Mouse (Mus musculus) kidney, adult 9 months (tissue): ENCODE data around the gene Cmss1.

Source experiments
- DNase-seq: peaks from one replicate; pipeline ENCODE4 v3.0.0; 2022

Gene Cmss1

DNA sequence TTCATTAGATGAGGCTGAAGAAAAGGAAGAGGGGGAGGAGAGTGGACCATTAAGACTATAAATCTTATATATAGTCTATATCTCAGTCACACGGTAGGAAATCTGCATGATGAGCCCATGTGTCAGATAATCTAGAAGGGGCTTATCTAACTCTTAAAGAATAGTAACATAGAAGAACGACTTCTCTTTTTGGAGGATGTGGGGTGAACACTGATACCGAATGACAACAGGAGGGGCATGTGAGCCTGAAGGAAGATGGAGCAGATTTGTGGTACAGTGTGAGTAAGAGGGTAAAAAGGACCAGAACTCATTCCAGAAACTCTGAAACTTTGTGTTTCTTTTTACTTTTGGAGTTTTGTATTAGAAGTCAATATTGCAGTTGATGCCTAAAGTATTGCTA is 97.6 kb downstream of the Cmss1 start:
- no peak for DNase-seq

DNA sequence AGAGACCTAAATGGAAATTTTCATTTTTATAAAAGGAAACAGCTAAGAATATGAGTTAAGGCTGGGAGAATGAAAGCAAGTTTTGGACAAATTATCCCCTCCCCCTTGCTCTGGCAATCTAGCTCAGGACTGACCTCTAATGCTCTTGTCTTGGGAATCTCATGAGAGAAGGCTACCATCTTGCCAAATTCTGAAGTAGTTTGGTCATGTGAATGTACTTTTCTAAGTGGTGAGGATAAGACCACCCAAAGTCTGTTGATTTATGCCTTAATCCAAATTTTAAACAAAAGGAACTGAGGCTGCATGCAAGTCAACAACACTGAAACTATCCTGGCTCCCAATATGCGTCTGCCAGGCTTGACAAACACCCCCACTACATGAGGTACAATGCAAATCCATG is 98.3 kb downstream of the Cmss1 start:
- no peak for DNase-seq

DNA sequence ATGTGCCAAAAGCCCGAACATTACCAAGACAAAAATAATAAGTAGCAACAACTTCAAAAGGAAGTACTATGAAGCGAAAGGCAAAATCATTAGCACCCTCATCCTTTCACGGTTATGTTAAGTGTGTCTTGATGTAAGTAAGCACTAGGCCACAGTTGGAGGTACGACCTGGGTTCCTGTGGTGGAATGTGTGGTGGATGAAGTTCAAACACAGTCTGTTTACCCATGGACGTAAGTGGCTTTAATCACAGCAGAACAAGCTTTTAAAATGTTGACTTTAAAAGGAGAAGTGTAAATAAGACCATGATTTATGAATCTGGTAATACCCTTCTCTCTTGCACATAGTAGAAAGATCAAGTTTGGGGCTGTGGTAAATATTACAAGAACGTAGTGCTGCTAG is 100.5 kb downstream of the Cmss1 start:
- DNase-seq = no peak

DNA sequence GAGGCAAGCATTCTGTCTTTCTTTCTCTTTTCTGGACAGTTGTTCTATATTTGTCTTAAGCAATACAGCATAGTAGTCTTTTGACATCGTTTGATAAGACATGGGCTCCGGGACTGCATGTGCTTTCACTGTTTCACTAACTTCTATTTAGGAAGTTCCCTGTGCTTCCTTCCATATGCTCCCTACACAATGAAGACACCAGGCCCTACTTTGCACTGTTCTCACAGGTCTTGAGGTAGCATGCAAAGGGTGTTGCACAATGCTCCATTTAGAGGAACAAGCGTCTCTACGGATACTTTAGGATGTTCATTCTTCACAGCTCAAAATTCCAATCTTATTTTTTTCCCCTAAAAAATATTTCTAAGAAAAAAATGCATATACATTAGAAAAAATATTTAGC is 101.9 kb downstream of the Cmss1 start:
- DNase-seq = no peak

DNA sequence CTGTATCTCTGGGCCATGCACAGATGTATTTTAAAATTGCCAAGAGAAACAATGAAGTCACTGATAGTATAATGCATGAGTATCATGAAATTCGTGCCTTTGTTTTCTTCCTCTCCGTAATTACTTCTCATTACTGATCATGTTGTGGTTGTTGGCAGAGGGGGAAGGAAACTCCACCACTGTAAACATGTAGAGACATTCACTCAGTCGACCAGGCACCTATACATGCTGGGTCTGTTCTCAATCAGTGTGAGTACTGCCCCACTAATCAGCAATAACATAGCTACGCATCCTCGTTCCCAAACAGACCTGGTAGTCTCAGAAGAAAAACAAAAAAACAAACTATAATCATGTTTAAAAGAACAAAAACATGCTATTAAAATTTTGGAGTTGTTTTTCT is 103.9 kb downstream of the Cmss1 start:
- no peak for DNase-seq

DNA sequence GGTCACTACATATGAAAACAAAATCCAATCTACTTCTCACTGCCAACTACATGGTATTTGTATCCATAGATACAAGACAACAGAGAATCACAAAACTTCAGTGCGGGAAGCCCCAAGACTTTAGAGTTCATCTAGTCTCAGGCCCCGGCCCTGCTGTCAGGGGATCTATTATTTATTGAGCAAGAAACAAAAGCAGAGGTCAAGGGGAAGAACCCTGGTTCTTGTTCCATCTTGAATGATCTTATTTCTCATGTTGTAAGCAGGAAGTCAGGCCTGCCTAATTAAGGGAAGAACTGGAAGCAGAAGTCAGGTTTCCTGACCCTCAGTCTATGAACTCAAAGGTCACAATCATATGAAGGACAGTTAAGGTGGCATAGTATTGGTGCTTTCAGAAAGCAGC is 104.4 kb downstream of the Cmss1 start:
- peak; percentile 28 for DNase-seq

DNA sequence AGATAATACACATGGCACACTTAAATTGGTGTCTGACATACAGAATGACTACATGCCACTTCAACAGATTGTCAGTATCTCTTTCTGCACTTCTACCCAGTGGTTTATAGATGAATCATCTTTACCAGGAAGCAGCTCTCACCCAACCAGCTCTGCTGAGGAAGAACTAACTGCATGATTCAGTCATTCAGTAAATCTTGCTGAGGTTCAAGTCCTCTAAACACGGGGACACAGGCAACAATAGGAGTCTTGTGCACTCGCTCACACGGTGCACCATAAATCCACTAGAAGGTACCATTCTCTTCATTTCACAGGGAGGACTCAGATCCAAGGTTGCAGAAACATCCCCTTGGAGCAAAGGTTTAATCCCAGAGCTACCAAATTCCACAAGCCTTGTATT is 105.8 kb downstream of the Cmss1 start:
- no peak for DNase-seq

DNA sequence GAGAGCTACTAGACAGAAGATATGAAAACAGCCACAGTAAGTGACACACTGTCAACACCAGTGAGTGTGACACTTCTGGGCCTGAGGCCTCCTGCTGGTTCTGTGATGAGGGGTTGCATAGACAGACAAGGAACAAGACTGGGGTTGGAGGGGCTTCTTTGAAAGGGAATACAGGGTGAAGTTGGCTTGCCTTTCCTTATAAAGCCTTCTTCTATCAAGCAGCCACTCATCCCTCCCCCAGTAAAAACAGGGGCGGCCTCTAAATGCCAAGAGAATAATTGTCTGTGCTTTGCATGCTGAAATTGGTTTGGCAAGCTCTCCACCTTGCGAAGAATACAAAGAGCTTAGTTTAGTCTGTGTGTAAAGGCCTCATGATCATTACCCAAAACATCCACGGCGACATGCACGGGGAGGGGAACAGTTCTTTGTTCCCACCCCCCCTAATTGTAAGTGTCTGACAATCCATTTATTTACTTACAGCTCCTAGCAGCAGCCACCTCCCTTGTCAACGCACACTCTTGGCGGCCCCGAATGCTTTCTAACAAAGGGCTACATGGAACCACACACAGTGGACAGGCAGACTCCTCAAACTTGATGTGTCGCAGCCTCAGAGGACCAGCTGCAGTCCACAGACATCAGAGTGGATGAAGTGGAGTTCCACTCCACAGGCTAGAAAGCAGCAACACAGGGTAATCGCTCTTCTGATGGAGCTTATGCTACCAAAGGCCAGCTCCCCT is 110.1 kb downstream of the Cmss1 start:
- no peak for DNase-seq

DNA sequence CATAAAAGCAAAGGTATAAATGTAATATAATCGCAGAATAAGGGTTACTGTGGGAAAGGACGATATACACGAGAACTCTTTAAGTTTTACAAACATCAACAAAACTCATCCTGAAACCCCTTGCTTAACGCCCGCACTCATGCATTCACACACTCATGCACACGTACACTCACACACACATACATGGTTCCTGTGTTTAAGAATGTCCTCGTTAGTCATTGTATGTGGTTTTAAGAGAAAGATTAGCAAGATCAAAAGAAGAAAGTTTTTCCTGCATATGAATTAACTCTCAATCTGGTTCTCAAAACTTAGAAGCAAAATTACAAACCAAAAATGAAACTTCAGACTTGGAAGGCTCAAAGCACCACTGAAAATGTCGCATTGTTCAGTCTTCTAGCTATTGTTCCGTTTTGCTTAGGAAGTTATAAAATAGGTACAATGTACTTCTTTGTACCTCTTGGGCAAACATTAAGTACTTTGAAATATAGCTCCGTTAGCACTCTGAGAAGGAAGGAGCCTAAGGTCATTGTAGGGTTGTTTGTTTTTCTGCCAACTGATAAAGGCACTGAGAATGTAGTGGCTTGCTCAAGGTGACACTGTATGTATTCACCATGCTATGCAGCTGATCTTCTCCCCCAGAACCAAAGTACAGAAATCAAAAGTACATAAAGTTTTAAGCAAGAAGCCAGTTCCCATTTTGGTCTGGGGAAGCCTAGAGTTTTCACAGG is 111.0 kb downstream of the Cmss1 start:
- no peak for DNase-seq

DNA sequence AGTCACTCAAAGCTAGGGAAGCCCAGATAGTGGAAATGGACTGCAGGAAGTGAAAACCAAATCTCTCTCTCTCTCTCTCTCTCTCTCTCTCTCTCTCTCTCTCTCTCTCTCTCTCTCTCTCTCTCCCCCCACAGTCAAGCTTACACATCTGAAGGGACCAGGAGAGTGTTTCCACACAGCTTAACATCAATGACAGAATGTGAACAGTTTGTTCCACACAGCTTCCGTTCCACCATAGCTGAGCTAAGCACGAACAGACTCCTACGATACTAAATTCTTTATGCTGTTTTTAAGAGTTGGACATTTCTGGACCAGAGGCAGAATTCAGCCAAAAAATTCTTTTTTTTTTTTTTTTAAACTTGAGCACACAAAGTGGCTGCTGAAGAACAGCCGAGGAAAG is 114.8 kb downstream of the Cmss1 start:
- DNase-seq = no peak

DNA sequence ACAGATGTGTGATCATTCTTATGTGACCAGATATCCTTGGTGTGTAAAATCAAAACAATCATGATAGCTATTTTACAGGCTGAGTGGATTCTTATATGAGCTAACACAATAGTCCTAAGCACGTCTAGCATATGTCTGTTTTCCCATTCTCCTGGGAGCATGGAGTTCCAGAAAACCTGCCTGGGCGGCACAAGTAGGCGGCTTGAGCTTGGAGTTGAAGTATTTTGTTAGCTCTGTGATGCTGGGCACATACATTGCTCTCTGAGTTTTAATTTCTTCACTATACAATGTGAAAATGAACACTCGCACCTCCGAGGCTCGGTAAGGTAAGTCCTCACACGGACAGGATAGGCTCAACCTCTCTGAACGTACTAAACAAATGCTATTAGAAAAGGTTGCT is 116.0 kb downstream of the Cmss1 start:
- DNase-seq = no peak

DNA sequence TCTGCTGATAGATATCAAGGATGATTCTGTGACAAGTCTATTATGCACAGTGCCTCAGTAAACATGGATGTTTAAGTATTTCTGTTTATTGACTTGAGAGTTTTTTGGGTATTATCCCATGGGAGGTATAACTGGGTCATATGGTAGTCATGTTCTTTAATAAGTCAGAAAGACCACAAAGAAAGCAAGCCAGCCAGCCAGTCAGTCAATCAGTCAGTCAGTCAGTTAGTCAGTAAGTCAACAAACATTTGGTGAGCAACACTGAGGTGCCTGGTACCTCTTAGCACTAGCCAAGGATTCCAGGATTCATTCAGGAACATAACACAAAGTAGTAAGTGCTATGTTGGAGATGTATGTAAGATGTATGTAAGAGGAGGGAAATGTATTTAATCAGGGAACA is 118.0 kb downstream of the Cmss1 start:
- no peak for DNase-seq

DNA sequence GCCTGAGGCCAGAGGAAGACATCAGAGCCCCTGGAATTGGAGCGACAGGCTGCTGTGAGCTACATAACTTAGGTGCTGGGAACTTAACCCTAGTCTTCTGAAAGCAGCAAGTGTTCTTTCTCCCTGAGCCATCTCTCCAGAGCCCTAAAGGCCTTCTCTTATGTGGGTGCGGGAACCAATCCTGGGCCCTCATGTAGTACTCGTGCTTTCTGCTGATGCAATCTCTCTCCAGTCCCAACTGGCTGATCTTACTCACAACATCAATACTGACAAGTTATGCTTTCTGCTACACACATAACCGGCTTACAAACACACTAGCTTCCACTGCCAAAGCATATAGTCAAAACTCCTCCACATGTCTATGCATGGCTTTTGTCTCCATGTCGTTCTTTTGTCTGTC is 120.4 kb downstream of the Cmss1 start:
- DNase-seq = no peak

DNA sequence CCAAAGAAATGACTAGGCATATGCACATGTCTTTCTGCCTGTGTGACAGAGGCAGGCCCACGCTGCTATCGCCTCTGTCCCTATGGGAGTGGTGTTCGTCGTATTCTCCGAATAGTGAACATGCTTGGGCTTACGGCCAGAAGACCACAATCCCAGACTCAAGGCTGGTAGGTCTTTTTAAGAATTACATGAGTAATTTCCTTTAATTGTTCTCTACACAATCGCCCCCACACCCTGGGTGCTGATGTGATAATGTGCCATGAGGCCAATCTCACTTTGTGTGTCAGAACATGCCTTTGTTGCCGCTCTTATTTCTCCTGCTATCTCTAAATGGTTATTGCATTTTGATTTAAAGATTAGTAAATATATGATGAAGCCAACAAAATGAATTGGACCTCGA is 121.4 kb downstream of the Cmss1 start:
- peak; percentile 17 for DNase-seq

DNA sequence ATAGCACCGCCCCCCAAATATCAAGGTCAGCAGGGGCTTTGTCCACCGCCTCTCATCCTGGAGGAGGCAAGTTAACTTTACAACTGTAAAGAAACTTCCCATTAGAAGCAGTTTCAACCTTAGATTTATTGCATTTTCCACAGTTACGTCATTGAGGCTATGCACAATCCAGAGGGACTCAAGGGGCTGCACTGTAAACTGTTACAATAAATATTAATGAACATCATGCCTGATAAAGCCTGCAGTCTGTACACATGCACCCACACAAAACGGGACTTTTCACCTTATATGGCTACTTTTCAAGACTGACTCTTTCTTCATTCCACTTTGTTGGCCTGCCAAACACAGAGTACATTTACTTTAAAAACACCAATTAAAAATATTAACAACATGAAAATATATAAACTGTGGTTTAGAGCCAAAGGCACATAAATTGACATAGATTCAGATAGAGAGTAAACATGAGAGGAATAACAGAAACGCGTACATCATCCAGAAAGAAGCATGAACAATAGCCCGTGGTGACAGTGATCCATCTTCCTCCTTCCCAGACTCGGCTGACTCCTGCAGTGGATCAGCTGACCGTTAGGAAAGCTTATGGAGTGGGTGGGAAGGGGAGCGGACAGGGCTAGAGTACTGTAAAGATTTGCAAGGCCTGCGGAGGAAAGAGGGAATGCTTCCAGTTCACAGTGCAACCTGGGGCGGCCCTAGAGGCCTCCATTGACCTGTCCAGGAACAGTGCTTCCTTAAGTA is 122.4 kb downstream of the Cmss1 start:
- no peak for DNase-seq

DNA sequence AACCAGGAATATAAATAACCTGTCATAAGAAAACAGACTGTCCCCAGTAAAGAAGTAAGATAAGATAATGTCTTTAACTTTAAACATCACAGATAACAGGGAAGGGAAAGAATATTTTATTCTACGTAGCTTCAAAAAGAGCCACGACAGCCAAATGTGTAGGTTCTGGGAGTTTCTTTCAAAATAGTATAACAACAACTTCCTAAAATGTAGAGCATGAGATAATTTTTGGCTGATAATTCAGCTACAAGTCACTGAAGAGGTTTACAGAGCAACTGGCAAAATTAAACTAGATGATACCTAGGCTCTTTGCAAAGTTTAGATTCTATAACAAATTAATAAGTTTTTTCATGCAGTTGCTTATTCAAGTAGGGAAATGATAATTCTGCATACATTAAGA is 123.2 kb downstream of the Cmss1 start:
- DNase-seq = no peak

DNA sequence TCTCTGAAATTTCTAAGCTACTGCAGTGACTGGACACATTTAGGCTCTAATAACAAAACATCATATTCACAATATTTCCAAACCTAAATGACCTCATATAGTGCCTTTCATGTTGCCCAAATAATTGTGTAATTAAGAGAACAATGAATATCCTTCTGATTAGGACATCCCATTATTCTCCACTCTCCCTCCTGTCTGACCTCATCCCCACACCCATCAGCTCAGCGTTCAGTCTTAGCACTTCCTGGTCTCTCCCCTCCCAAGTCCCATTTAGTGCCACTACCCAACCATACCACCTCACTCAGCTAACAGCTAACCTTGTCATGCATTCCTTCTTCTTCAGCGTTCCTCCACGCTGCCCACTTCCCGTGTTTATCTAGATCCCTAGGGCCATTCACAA is 123.8 kb downstream of the Cmss1 start:
- no peak for DNase-seq

DNA sequence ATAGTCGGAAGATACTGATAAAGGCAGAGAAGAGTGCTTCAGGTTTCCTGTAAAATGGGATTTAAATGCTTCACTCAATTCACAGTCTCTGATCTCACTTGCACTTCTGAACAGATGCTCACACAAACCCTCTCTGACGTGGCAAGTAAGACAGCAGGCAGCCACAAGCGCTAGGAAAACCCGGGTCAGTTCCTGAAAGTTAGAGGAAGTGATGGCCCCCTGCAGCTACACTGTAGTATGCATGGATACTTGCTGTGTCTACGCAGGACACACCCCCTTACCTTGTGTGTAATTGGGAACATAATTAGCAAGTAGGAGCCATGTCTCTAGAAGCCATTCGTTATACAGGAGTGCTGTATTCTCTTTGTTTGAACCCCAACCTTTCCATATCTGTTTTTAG is 124.4 kb downstream of the Cmss1 start:
- DNase-seq = no peak

DNA sequence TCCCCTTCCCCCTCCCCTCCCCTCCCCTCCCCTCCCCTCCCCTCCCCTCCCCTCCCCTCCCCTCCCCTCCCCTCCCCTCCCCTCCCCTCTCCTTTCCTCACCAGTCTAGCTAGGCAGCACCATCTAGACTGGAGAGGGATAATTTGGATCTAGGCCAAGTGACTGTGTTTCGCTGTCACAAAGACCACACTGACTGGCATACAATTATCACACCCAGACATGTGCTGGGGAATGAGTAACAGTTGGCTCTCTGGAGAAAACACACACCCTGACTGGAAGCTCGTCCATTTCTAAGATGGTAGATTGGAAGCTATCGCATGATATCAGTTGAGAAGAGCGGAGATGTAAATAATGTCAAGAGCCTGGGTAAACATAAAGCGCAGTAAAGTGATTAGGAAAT is 126.9 kb downstream of the Cmss1 start:
- no peak for DNase-seq

DNA sequence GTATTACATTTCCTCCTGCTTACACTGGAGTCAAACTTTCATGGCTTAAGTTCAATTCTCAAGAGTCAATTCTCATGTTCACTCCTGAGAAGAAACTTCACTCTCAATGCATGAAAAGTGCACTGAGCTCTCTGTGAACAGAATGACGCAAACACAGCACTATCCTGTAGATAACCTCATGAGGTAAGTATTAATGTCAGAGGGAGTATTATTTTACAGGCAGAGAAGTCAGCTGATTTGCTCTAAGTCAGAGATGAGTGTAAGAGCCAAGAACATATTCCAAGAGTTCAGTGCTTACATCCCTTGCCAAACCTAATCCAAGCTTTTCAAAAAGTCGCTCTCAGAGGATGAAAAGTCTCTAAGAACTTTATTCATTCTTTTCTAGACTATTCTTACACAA is 128.2 kb downstream of the Cmss1 start:
- no peak for DNase-seq

DNA sequence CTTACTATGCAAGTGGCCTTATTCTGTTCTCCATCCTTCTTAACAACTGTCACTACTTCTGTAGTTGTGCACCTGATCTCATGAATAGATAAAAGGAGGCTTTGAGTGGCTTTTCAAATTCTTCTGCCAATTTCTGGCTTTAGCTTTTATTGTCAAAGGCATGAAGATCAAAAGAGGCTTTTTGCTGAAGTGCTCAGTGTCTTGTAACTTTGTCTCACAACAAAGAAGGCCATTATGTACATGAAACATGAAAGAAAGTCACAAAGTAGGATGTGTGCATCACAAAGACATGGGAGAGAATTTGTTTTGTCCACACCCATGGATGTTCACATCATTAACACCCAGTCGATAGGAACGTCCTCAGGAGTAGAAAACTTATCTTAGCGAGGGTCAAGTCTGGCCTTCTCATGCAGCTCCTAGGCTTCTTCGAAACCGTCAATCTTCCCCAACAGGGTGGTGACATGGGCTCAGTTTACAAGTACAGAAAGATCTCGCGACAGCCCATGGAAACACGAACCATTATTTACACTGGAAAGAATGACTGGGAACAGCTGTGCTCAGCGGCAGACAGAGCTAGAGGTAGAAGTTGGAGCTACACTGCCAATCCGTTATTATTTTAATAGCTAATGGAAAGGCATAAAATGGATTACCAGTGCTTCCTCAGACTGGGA is 133.1 kb downstream of the Cmss1 start:
- no peak for DNase-seq

DNA sequence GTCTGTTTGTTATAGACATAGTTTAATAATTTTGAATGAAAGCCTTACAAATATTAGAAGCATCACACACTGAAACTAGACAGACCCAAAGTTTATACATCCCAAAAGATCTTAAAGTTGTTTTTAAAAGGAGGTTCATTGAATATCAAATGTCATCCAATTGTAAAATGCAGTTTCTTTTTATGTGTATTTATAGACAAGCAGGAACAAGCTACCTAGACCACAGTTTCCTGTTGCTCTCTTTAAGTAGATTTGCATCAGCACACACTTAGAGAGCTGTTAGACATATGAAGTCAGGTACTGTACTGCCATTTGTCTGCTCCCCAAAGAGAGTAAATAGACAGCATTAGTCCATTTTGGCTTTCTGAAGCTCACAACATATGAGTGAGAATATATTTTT is 135.6 kb downstream of the Cmss1 start:
- no peak for DNase-seq

DNA sequence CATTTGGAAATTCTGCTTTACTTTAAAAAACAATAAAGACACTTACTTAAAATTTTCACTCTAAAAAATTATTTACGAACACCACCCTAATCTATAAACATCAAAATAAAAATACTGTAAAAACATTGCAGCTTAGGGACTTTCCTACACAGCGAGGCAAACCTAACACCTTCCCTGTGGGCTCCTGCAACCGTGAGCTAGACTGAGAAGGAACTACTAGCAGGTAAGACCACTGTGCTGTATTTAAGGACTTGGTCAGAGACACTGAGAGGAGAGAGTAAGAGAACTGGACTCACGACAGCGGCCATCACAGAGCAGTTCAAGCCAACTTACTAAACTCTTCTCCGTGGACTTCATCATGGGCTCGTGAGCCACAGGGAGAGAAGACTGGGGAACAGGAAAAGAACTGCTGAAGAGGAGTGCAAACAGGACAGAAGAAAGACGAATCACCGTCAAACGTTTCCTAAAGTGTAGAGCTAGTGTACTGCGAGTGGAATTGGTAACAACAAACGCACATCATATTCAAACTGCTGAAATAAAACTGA is 136.3 kb downstream of the Cmss1 start:
- DNase-seq = no peak
